Mouse (Mus musculus) CD4-positive, CD25-positive, alpha-beta regulatory T cell, adult 4 months (primary cell): ENCODE data around the gene Maml3. TPM values are rescaled to one million over a fixed set of nuclear protein-coding genes. Genes with fewer than 3 reads are reported as not detected.

Source experiments
- ATAC-seq: one replicate; pipeline ENCODE4 v1.8.0; 2017
- polyA plus RNA-seq, 2 experiments: library from polyadenylated mRNA; unstranded; fragments of 100-300 nt; shearing (Covaris generic); gene quantifications; one replicate each; pipeline ENCODE4 v1.2.1; 2017

The Maml3 gene
- polyA plus RNA-seq, 2 experiments from 2014 or later, result 0.56 to 0.62 TPM

DNA sequence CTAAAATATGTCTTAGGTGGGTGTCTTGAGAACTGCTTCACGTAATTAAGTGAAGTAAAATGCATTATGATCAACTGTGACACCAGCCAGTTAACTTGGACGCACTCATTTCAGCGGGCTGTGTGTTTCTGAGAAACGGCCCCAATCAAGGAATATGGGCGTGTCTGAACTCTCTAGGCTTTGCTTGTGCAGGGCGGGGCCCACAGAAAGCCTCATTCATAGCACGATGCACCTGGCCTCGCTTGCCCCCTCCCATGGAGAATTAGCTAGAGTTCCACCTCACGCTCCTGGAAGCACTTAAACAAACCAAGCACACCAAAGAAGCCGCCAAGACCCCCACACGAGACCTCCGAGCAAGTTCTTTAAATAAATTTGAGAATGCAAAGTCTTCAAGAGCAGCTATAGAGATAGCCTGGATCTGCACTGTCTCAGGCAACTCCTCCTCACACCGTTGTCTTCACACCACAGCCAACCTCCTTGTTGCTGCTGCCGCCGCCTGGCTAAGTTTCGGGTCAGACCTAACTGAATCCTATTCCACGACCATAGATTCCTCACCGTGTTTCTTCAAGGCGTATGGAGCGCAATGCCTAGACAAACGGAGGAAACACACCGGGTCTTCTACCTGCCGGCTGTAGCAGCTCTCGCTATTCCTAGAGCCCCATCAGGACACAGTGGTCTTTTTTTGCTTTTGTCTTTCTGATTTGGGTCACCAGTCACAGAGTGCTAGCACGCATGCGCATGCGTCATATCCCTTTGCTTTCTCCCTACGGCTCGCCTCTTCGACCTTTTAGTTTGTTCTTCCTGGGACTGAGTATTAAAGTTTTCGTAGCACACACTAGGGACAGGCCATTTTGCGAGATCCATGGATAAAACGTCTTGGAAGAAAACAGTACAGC is 151.9 kb downstream of the Maml3 start:
- no peak for ATAC-seq

DNA sequence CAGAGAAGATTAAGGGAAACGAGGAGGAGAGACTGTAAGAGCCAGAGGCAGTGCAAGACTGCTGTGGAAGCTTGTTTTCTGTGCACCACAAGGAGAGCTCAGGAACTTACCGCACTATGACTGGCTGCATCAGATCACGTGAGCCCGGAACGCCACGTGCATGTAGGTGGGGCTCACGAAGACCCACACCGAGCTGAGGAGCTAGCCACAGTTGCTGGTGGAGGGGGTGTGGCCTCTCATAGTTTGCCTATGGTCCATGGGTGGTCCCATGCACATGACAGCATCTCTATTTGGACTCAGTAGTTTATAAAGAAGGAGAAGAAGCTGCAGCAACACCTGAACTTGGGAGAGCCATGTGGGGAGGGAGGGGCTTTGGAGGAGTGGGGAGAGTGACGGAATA is 152.6 kb downstream of the Maml3 start:
- no peak for ATAC-seq

DNA sequence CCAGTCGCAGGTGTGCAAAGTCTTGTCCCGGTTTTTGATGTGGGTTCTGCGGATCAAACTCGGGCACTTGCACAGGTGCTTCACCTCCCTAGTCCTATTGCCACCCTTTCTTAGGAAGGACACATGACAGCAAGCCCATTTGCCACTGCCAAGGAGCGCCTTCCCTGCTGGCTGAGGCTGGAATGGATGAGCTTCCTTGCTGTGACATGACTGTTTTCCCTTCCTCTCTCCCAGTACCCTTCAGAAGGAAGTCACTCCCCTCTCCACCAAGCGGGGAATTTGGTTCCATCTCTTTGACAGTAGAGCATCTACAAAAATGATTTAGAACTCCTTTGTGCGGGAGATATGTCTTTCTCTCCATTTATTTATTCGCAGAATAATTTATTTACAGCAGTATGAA is 155.2 kb downstream of the Maml3 start:
- no peak for ATAC-seq

DNA sequence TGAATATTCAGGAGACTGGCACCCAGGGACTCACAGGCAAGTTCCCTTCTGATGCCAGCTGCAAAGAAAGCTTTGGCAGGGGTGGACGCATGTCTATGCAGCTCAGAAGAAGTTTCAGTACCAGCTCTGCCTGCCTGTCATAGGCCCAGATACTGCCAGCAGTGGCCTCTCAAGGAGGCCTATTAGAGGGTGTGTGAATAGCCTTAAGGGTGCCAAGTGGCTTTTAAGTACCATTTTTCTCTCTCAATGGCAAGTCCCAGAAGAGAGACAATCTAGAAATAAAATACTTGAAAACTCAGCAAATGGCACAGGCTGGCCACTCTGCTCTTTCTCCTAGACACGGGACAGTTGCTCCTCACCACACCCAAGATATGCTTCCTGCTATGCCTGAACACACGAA is 157.7 kb downstream of the Maml3 start:
- ATAC-seq, result no peak

DNA sequence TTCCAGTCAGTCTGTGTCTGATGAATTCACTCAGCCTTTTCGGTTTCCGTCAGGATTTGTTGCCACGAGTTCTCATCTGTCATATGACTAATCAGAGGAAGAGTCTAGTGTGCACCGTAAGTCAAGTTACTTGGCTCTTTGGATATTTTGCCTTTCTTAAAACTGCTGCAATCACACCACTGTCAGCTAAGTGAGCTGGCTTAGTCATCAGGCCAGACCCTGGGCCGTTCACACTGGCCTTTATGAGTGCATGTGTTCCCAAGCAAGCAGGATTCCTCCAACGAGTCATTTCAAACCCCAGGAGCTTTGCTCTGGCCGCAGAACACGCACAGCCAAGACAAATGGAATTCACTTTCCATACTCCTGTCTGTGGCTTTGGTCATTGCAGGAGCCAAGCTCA is 161.2 kb downstream of the Maml3 start:
- ATAC-seq, result no peak

DNA sequence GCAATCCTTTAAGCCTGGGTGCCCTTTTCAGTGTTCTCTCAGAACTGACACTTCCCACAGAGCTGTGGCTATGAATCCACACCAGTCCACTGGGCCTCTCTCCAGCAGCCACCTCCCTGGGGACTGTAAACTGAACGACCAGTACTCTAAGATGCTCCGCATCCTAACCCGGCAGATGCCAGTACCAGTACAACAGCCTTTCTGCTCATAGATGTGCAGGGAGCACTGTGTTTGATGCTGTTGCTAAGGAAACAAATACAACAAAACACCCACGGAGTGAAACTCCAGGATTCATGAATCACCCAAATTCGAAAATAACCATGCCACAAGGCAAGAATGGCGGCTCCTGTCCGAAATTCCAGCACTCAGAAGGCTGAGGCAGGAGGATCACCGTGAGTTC is 163.1 kb downstream of the Maml3 start:
- no peak for ATAC-seq

DNA sequence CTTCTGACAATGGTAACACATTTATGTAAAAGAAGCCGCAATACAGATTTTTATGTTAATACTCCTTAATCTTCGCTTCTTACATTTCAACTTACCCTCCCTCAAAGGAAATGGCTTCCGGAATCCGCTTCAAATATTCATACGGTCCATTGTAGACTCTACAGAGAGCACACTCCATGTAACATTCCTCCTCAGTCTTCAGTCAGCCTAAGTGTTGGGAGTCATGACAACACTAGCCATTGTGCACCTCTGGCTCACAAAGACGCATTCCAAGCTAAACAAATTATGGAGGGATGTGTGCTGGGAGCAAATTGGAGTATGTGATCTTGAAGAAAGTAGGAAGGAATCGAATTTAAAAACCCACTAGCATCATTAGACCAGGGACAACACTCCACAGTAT is 165.0 kb downstream of the Maml3 start:
- ATAC-seq, result no peak

DNA sequence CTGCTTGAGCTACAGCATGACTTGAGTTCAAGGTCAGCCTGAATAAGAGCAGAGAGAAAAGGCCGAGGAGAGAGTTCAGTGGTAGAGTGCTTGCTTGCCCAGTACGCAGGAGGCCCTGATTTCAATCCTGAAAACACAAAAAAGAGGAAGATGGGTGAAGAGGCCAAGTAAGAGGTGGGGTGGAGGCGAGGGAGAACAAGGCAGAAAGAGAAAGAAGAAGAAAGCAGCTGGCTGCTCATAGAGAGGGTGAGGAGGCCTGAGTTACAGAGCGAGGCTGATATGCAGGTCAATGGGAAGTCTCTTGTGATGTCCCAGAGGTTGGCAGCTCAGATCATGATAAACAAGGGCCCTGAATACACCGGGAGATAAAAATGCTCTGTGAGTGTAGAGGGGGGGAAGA is 165.8 kb downstream of the Maml3 start:
- ATAC-seq, result no peak

DNA sequence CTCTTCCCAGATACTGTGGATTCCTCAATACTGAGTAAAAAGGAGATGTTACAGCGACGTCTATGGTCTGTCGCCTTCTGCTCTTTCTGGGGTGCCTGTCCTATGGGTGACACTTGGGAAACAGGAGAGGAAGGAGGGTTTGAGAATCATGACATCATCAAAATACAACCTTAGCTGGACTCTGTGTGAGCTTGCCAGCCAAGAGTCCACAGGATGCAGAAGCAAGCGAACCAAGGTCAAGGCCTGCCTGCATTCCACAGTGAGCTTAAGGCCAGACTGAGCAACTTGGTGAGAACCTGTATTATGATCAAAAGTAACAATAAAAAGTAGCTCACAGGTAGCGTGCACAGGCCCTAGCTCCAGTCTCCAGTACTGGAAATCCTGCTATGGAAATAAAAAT is 167.7 kb downstream of the Maml3 start:
- ATAC-seq, result no peak

DNA sequence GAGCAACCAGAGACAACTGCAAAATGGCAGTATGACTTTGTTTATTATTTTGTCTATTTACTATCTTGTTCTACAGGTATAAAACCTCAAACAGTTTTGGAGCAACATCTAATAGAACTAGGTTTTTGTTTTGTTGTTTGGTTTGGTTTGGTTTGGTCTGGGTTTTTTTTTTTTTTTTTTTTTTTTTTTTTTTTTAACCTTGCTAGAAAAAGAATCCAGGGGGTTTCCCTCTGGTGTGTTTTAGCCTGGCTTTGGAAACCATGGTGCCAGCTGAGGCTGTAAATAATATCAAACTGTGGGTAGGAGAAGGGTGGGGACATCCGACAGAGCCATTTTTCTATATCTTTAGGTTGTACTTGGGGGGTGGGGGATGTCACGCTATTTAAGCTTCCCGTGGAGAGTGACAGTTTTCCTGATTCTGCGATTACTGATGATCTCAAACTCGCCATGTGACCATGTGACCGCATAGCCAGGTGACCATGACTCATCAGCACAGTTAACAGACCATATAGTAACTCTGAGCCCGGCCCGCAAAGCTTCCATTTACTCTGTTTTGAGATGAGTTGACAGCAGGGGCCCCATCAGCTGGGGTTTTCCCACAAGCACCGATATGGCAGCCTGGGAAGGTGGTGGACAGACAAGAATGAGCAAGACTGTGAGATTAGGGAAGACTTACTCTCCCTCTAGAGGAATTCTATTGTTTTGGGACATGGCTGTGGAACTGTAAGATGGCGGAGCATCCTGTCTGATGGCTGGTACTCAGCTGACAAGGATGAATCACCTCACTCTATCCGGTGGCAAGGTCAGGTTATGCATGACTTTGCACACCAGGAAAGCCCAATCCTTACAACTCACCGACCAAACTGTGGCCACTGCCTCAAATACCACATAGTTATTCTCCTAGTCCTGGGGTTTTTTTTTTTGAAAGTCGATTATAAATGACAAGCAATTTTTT is 170.1 kb downstream of the Maml3 start:
- ATAC-seq, result peak; percentile 47

DNA sequence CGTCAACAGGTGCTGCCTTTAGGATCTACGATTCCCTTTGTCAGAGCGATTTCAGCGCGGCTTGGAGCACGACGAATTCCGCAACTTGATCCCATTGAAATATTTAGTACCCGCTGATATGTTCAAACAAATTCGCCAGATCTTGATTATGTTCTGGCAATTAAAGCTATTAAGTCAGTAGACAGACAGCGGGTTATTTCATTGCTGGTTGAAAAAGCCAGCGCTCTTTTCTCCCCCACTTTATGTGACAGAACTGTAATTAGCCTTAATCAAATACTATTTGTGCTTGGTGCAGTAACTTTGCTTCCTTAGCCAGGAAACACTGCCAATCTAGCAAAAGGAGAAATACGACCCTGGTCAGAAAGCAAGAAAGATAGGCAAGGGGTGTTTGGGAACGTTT is 176.7 kb downstream of the Maml3 start:
- ATAC-seq, result no peak

DNA sequence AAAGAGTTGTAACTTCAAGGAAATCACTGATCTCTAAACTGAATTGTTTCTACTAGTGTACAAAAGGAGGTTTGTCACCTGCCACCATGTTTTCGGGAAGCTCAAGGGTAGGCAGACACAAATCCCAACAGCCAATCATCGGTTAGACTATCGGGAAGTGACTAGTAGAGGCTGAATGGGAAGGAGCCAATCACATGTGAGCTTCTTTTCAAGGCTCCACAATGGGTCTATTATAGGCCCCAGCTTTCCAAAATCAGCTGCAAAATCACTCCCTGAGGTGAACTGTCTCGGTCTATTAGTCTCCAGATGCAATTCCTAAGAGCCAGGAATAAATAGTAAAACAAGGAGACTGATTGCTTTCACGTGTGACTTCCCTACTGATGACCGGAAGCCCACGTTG is 177.3 kb downstream of the Maml3 start:
- ATAC-seq, result no peak

DNA sequence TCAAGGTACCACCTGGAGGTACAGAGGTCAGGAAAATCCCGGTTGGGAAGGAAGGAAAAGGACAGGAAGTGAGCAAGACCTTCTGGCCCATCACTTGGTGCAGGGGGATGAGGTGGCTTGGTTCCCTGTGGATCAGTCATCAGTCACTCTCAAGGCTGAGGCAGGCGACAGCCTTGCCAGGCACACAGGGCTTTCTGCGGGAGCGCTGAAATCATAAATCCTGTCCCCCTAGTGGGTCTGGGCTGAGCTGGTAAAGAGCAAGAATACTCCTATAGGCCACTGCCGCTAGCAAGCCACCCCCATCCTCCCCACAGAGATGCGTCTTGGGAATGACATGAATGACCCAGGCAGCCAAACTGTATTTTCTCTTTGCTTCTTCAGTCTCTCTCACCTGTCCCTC is 177.8 kb downstream of the Maml3 start:
- no peak for ATAC-seq

DNA sequence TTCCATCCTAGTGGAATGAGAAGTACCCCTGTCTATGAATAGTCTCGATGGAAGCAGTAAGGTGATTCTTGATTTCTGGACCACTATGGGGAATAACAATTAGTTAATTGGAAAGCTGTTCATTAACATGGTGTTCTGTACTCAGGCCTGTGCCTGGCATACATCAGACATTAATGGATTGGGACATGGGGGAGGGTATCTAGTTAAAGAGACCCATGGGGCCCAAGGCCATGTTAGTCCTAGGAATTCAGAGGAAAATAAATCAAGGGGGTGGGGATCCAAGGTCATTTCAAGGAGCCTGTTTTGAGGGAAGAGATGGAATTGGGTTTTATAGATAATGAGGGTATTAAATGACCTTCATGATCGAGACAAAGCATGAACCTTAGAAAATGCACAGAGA is 179.1 kb downstream of the Maml3 start:
- no peak for ATAC-seq

DNA sequence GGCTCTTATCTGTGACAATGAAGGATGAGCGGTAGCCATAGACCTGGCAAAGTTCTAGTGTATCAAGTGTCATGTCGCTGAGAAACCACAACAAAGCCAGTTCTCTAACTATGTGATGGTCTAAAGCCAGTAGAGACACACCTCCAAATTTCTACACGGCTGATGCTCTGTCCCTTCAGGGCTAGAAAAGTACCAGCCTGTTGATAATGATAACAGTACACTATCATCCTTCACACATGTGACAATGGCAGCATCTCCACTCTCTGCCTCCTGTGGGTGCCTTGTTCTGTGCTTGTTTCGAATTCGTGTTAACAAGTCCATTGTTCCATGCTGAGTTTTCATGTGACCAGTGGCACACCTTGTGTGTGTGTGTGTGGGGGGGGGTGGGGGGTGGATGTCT is 180.2 kb downstream of the Maml3 start:
- ATAC-seq, result no peak

DNA sequence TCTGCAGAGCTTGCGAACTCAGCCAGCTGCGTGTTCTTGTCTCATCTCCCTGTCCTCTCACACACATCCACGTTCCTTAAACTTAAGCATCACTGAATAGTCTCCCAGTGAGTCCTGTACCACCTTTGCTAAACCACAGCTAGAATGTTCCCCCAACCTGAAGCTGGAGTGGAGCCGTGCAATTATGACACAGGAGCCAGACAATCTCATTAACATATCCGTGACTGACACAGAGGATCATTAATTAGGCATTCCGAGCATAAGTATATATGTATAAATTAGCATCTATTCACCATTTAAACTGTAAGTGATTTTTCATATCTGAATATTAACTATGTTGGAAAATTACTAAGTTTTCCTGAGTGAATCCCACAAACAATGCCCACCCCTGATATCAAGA is 181.1 kb downstream of the Maml3 start:
- no peak for ATAC-seq

DNA sequence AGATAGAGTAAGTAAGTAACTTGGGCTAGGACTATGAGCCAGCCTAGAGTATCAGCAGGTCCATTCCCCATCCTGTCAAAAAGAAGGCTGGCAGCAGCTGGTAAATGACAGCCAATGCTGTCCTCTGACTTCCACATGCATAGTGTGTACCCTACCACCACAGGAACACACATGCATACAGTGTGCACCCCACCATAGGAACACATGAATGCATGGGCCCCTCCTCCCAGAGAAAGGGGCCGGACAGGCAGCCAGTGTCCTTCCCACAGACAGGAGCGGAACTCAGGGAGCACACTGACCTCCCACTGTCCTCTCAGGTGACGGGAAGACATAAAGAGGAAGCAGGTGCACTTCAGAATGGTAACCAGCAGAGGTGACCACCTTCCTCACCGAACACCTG is 188.0 kb downstream of the Maml3 start:
- no peak for ATAC-seq

DNA sequence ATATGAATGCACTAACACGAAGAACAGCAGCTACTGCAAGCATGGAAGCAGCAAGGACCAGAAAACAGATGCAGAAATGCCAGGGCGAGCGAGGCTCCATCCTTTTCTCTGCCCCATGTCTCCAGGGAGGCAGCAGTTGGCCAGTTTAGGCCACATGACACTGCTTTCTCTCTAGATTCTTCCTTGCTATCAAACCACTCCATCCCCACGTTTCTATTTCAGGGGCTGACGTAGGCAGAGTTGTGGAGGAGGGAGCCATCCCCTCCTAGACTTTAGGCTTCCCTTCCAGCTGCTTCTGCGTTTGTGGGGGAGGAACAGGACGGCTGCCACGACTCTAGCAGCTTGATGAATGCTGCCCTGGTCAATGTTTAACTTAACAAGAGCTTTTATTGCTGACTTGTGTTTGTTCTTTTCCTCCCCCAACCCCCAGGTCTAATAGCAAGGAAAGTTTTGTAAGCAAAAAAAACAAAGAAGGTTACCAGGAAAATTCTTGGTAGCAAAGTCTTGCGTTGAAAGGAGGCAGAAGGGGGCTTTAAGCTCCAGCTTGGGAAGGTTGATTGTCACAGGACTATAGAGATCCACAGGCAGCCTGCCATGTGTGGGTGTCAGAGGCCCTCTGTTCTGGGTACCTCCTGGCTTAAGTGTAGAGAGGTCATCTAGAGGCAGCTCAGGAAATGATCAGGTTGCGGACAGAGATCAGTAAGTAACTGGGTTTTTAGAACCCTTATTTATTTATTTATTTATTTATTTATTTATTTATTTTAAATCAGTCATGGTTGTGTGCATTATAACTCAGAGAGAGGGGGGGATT is 188.6 kb downstream of the Maml3 start:
- ATAC-seq, result no peak

DNA sequence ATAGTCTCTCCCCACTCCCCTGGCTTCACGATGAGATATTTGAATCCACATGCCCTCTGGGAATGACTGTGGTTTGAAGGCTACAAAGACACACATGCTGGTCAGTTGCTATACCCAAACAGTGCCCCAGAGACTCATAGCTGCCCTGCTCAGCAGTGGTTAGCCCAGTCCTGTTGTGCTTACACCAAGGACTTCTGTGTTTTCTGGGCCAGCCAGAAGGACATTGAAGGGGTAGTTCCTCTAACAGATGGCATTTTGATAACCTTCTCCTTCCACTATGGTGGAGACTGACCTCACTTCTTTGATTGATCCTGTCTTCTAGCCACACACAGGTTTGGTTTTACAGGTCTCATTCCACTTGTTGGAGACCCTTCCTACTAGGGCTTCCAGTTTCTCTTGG is 189.5 kb downstream of the Maml3 start:
- no peak for ATAC-seq

DNA sequence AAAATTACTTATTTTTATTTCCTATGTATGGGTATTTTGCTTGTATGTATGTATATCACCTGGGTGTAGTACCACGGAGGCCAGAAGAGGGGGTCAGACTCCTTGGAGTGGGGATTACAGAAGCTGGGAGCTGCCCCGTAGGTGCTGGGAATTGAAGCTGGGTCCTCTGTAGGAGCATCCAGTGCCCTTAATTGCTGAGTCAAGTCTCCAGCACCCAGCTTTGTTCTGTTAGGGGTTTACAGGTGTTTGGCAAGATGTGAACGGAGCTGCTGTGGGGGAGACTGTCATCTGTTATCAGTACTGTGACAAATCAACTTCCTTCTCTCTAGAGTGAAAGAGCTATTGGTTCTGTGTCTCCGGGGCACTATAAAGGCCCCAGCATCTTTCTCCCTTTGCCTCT is 190.0 kb downstream of the Maml3 start:
- no peak for ATAC-seq

DNA sequence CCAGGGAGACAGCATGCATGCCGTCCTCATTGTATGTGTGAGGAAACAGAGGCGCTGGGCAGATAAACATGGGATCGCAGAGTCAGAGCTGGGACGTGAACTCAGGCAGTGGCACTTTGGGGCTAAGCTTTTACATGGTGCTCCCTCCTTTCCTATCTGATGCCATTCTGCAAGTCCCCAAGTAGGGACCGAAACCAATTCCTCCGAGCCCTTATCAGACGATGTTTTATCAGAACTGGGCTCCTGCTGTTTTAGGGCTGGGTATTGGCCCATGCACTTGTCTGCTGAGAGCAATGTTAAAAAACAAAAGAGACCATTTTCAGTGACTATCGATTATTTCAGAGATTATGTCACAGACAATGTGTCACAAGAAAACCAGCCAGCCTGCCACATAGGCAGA is 191.4 kb downstream of the Maml3 start:
- ATAC-seq, result no peak

DNA sequence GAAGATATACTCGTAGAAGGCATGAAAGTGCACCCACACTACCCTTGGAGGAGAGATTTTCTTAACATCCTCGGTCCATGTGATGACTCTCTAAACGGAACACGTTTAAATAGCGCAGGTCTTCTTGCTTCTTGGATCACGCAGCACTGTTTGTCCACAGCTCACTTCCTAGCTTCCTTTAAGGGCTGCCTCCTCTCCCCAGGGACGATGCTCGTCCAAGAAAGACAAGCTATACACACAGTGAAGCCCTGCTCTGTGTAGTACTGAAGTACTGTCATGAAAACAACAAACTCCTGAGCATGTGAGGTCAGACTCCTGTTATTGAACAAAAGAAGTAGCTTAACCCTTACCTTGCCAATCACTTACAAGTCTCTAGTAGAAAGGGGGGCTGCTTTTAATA is 192.7 kb downstream of the Maml3 start:
- no peak for ATAC-seq

DNA sequence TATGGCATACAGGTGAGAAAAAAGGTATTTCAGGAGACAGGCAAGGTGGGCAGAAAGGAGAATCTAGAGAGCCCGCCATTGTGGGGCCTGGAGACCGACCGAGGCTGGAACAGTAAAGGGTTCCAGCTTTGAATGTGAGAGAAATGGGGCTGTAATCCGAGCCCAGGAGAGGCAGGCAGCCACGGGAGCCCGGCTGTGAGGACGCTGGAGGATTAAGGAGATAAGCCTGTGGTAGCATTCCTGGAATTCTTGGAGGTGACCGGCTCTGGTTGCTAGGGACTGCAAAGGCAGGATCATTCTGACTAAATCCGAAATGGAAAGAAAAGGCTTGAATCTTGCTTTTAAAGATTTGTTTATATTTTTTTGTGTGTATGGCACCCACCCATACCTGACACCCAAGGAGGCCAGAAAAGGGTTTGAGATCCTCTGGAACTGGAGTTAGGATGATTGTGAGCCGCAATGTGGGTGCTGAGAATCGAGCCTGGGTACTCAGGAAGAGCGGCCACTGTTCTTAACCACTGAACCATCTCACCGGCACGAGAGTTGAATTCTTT is 196.4 kb downstream of the Maml3 start:
- ATAC-seq, result no peak
